Mouse (Mus musculus) G1E (cell line): ENCODE measurements around the gene Tcf3. TPM values are rescaled to one million over a fixed set of nuclear protein-coding genes. Genes with fewer than 3 reads are reported as not detected.

Experiments
- ATAC-seq: 2 replicates; pipeline ENCODE4 v1.8.0; 2016; ENCODE audit warnings: mild to moderate bottlenecking; ENCODE audit not compliant: insufficient number of reproducible peaks, poor library complexity, low FRiP score, severe bottlenecking; ENCODE audit errors: extremely low read depth
- DNase-seq: peaks from one replicate; pipeline ENCODE4 v3.0.0; 2012; ENCODE audit warnings: low spot score
- H3K27me3 ChIP-seq: 2 replicates; pipeline ENCODE4 v1.6.1; 2012; ENCODE audit warnings: mild to moderate bottlenecking, low read length, inconsistent platforms; ENCODE audit not compliant: insufficient read depth
- H3K36me3 ChIP-seq: replicated peaks from 2 replicates; pipeline ENCODE3; 2012; ENCODE audit warnings: mild to moderate bottlenecking, inconsistent platforms
- H3K4me1 ChIP-seq: 2 replicates; pipeline ENCODE4 v1.6.1; 2012; ENCODE audit warnings: low read depth, low read length, inconsistent platforms, mixed read lengths; ENCODE audit not compliant: insufficient read depth
- H3K4me3 ChIP-seq: 2 replicates; pipeline ENCODE4 v1.5.1; 2012; ENCODE audit warnings: low read depth, mild to moderate bottlenecking, inconsistent platforms, low read length, moderate library complexity, mixed read lengths
- H3K9me3 ChIP-seq: replicated peaks from 2 replicates; pipeline ENCODE4 v1.6.1; 2012; ENCODE audit warnings: inconsistent platforms
- CTCF ChIP-seq: IDR thresholded peaks from 2 replicates; pipeline ENCODE4 v1.5.1; 2012; ENCODE audit warnings: low read depth, low read length, inconsistent platforms, mixed read lengths
- GATA1 ChIP-seq: IDR thresholded peaks from 2 replicates; pipeline ENCODE4 v1.6.1; 2012; ENCODE audit warnings: borderline replicate concordance, low read length, inconsistent platforms, mixed read lengths
- GATA2 ChIP-seq: IDR thresholded peaks from 2 replicates; pipeline ENCODE4 v1.6.1; 2012; ENCODE audit warnings: low read depth, low read length, inconsistent platforms, borderline replicate concordance
- POLR2AphosphoS5 ChIP-seq: IDR thresholded peaks from 2 replicates; pipeline ENCODE4 v1.6.1; 2012; ENCODE audit warnings: low read depth, low read length, inconsistent platforms; ENCODE audit not compliant: insufficient replicate concordance
- TAL1 ChIP-seq: conservative IDR thresholded peaks from 2 replicates; pipeline ENCODE4 v1.6.1; 2012; ENCODE audit warnings: low read depth, low read length, inconsistent platforms, mixed read lengths
- polyA plus RNA-seq: library from polyadenylated mRNA; stranded (reverse); fragments of >175 nt; gene quantifications from 2 replicates; pipeline ENCODE4 v1.2.3, GENCODE M21; 2012
- total RNA-seq, 2 experiments: library from RNA; stranded (forward) in 1 of 2; stranded (reverse) in 1 of 2; fragments of 200-1000 nt in 1 of 2; fragments of >200 nt in 1 of 2; fragmentation: Nextera tagmentation in 1 of 2; gene quantifications; 2 replicates each; pipeline ENCODE4 v1.2.3; 2014 to 2017

Gene Tcf3
- total and polyA plus RNA-seq, 3 experiments, result 70.0 to 1,090 (median 152) TPM

DNA sequence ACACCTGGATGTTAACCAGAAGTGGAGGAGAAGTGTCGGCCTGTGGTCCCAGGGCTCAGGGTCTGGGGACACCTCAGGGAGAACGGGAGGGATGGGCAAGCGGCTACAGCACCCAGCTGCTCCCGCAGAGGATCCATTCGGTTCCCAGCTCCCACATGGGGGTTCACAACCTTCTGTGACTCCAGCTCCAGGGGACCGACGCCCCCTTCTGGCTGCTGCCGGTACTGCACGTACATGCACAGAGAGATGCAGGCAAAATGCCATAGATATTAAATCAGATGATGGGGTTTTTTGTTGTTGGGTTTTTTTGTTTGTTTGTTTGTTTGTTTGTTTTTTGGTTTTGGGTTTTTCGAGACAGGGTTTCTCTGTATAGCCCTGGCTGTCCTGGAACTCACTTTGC is 55.7 kb downstream of the Tcf3 start:
- Histone ChIP-seq H3K9me3 (peaks cover 18% of the 10 kb centered on the region), H3K27me3 (peaks cover 8% of the 10 kb centered on the region; the same call in 1 of the 2 replicates), H3K36me3 (peaks cover 32% of the 10 kb centered on the region), H3K4me1 (peaks cover 2% of the 10 kb centered on the region), H3K4me3 (no peak overlapping the region)
- DNase-seq (no peak), ATAC-seq (no peak)
- TF ChIP-seq CTCF, result peak; percentile 82
- no peak for TF ChIP-seq GATA2
- TF ChIP-seq TAL1, result no peak
- no peak for TF ChIP-seq GATA1
- no peak for TF ChIP-seq POLR2AphosphoS5

DNA sequence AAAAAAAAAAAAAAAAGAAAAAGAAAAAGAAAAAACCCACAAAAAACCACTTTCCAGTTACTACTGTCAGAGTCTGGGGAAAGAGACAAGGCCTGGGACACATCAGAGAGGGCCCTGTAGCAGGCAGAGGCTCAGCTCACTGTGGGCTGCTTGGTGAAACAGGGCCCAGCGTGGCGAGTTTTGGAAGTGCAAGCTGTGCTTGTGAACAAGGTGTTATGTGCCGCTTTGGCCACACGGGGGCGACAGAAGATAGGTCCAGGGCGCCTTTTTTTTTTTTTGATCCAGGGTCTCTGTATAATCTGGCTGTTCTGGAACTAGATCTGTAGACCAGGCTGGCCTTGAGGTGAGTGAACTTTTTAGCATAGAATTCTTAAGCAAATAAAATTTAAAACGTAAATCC is 57.3 kb downstream of the Tcf3 start:
- no peak; the same call in 1 of the 2 replicates for ATAC-seq
- Histone ChIP-seq H3K9me3 (peaks cover 7% of the 10 kb centered on the region), H3K27me3 (peaks cover 13% of the 10 kb centered on the region; the same call in 1 of the 2 replicates), H3K4me1 (peaks cover 17% of the 10 kb centered on the region), H3K4me3 (no peak overlapping the region), H3K36me3 (peaks cover 16% of the 10 kb centered on the region)
- TF ChIP-seq GATA1, result no peak
- peak; percentile 80 for TF ChIP-seq CTCF
- no peak for TF ChIP-seq POLR2AphosphoS5
- no peak for DNase-seq

DNA sequence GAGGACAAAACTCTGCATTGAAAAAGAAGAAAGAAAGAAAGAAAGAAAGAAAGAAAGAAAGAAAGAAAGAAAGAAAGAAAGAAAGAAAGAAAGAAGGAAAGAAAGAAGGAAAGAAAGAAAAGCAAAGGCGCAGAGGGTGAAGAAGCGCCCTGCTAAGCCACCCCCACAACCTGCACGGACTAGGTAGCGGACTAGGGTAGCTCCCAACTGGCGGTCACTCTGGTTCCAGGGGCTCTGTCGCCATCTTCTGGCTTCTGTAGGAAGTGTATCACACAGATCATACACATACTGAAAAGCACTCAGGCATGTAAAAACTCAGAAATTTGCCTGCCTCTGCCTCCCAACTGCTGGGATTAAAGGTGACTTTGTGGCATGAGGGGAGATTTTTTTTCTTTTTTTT is 59.4 kb downstream of the Tcf3 start:
- Histone ChIP-seq H3K9me3 (peaks cover 7% of the 10 kb centered on the region), H3K36me3 (no peaks in the 10 kb centered on the region), H3K27me3 (peaks cover 25% of the 10 kb centered on the region; the same call in 1 of the 2 replicates), H3K4me3 (no peak overlapping the region), H3K4me1 (peaks cover 27% of the 10 kb centered on the region)
- DNase-seq (no peak), ATAC-seq (no peak)
- peak; percentile 50 for TF ChIP-seq CTCF
- no peak for TF ChIP-seq TAL1

DNA sequence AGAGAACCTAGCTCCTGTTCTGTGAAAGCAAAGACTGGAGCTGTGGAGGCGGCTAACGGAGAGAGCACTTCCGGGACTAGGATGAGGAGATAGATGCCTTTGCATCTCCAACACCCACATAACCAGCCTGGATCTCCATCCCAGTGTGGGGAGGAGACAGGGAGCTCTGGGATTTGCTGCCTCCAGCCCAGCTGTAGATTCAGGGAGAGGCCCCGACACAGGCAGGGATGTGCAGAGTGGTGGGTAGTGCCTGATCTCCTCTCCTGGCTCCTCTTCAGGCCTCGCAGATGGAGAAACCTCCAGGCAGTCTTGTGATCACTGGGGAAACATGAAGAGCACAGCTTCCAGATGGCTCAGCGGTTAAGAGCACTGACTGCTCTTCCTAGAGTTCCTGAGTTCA is 60.7 kb downstream of the Tcf3 start:
- no peak overlapping the region for H3K4me3 ChIP-seq
- TF ChIP-seq GATA2 (no peak), POLR2AphosphoS5 (no peak), TAL1 (no peak), GATA1 (no peak), CTCF (no peak)

DNA sequence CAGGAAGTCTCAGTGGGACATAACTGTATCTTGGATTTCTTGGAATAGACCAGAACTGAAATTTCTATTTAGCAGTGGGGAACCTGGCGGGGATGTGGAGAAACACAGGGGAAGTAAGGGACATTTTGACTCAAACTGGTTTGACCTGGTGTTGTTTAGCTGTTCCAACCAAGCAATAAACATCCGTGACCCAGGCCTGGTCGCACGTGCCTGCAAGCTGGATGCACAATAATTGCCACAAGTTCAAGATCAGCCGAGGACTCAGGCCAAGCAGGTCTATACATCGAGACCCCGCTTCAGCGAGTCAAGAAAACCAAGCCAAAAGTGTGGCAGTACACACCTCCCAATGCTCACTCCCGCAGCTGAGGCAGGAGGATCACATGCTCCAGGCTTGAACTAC is 61.5 kb downstream of the Tcf3 start:
- Histone ChIP-seq H3K4me3 (no peak overlapping the region; the same call in 1 of the 2 replicates), H3K27me3 (peaks cover 39% of the 10 kb centered on the region)

More for the DNA sequence above, 60.7 kb downstream of the Tcf3 start:
- no peaks in the 10 kb centered on the region for H3K36me3 ChIP-seq
- H3K9me3 ChIP-seq, result peaks cover 13% of the 10 kb centered on the region
- peaks cover 31% of the 10 kb centered on the region for H3K4me1 ChIP-seq
- H3K27me3 ChIP-seq, result peaks cover 32% of the 10 kb centered on the region
- ATAC-seq, result no peak
- no peak for DNase-seq

DNA sequence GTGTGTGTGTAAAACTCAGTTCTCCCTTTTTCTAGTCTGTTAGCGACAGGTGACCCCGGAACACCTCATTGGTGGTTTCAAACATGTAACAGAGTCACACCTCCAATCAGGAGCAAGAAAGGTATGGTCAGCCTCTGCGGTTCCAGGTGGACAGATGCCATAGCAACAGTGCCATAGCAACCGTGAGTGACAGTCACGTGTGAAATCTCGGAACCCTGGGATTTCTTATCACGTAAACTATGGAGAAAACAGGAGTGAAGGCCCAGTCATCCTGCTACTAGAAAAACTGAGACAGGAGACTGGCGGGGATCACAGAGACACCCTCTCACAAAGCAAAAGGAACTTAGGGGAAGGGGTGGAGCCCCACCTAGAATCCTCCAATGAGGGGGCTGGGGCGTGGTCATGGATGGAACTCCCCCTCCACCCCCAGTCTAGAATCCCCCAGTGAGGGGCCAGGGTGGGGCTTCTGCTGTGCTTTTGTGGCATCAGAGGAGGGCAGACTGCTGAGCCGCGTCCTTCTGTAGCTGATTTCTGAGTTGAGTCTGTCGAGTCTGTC is 62.0 kb downstream of the Tcf3 start:
- peaks cover 44% of the 10 kb centered on the region for H3K27me3 ChIP-seq
- H3K4me3 ChIP-seq, result no peak overlapping the region
- no peaks in the 10 kb centered on the region for H3K36me3 ChIP-seq
- TF ChIP-seq GATA1, result no peak
- DNase-seq, result peak; percentile 39
- peaks cover 33% of the 10 kb centered on the region for H3K4me1 ChIP-seq
- peaks cover 7% of the 10 kb centered on the region for H3K9me3 ChIP-seq
- no peak for ATAC-seq

More for the DNA sequence above, 61.5 kb downstream of the Tcf3 start:
- Histone ChIP-seq H3K36me3 (no peaks in the 10 kb centered on the region), H3K4me1 (peaks cover 33% of the 10 kb centered on the region), H3K9me3 (peaks cover 7% of the 10 kb centered on the region)
- TF ChIP-seq TAL1, result no peak
- no peak for TF ChIP-seq POLR2AphosphoS5
- no peak for TF ChIP-seq GATA1
- TF ChIP-seq CTCF, result no peak
- no peak for TF ChIP-seq GATA2
- ATAC-seq (no peak), DNase-seq (no peak)

DNA sequence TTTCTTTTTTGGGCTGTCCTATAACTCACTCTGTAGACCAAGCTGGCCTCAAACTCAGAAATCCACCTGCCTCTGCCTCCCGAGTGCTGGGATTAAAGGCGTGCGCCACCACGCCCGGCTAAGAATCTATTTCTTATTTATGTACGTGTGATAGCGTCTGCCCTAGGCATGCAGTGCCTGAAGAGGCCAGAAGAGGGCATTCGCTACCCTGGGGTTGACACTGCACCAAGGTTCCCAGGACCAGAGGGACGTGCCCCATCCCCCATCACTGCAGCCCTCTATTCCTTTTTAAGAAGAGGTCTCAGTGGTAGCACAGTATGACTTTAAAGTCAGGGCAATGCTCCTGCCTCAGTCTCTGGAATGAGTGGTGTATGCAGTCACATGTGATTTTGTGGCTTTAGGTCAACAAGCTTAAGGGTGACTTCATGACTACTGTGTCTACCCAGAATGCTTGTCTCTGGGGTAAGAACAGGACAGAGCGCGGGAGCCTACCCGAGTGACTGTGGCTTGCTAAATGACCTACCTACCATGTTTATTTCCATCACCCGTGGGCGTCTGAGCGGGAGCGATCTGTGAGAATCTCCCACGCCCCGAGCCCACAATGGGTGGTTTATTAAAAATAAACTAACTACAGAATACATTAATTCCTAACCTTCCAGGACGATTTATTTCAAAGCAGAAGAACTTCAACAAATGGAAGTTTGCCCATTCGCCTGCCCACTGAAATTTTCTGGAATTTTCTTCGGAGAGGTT is 63.3 kb downstream of the Tcf3 start:
- Histone ChIP-seq H3K4me1 (peaks cover 33% of the 10 kb centered on the region), H3K36me3 (no peaks in the 10 kb centered on the region), H3K27me3 (peaks cover 53% of the 10 kb centered on the region), H3K4me3 (no peak overlapping the region), H3K9me3 (peaks cover 7% of the 10 kb centered on the region)
- ATAC-seq, result no peak
- DNase-seq, result no peak
- TF ChIP-seq GATA2, result no peak
- peak; percentile 6; the same call in 1 of the 2 replicates for TF ChIP-seq CTCF
